Mouse (Mus musculus): Measurements from ENCODE around the gene Mical1.
"Not testable (repeated sequence)": the region's sequence is repeated elsewhere in the genome, so short reads cannot be mapped to it uniquely, and the experiment has no call there.

DNA sequence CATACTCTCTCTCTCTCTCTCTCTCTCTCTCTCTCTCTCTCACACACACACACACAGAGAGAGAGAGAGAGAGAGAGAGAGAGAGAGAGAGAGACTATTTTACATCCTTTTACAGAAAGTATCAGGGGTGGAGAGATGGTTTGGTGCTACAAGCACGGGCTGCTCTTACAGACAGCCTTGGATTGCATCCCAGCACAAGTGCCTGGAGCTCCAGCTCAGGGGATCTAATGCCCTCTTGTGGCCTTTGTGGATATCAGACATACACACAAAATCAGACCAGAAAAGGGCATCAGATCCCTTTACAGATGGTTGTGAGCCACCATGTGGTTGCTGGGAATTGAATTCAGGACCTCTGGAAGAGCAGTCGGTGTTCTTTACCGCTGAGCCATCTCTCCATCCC is 29.3 kb downstream of the Mical1 start:
- peak; percentile 86 for TF ChIP-seq CTCF (IDR thresholded peaks at IDR 0.05; ENCODE audit: low read depth)
- TF ChIP-seq EP300 (IDR thresholded peaks at IDR 0.05; ENCODE audit: low read depth), result not testable (repeated sequence)
